Mouse (Mus musculus): ENCODE data around the gene Rp9. TPM values are rescaled to one million over a fixed set of nuclear protein-coding genes. Genes with fewer than 3 reads are reported as not detected.
A peak's percentile ranks its signal among the peaks of the same experiment; 100 is the strongest.

Rp9 gene
- polyA plus RNA-seq, 1 experiment from 2014 or later, result 56.0 TPM

DNA sequence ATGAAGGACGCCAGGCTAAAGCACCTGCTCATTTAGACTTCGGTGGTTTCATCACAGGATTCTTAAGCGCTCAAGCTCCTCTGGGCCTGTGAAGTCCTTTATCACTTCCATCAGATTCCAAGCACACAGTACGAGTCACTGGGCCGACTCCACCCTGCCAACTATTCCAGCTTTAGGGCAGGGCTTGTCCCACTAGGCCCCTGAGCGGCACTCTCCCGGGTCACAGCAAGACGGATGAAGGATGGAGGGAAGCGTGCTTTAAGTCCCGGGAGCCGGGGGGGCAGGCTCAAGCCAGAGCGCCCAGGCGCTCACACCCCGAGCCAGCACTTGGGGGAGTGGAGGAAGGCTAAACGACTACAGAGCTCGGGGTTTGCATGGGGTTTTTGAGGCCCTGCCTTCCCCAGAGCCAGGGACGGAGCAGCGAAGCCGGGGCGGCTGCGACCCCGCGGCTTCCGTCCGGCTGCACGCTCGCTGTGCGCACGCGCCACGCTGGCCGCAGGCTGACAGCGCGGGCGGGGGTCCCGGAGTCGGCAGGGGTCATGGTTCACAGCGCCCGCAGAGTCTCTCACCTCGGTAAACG lies 81.1 kb downstream of the Rp9 start:
- Histone ChIP-seq H3K27me3 (ENCODE audit: control insufficient read depth, insufficient read depth, low read length) (no peaks in the 10 kb centered on the region), H3K4me3 (ENCODE audit: low read depth, low read length) (peak overlapping the region; percentile 80), H3K36me3 (ENCODE audit: control insufficient read depth, insufficient read depth, low read length) (no peaks in the 10 kb centered on the region), H3K9ac (ENCODE audit: low read depth, low read length) (peak overlapping the region; percentile 86), H3K4me2 (replicated peaks; ENCODE audit: low read depth, low read length) (peak overlapping the region; percentile 67), H3K4me1 (replicated peaks; ENCODE audit: control insufficient read depth, insufficient read depth, low read length) (no peaks in the 10 kb centered on the region; the same call in 1 of the 2 replicates), H3K27ac (ENCODE audit: low read depth, low read length) (peak overlapping the region; percentile 86), H3K9me3 (ENCODE audit: control insufficient read depth, low read length) (no peaks in the 10 kb centered on the region)
- ATAC-seq (ENCODE audit: low FRiP score) (peak; percentile 89), DNase-seq (ENCODE audit: low spot score) (peak; percentile 83)
- WGBS, result 1% methylated on average over 41 of the region's 41 CpGs

DNA sequence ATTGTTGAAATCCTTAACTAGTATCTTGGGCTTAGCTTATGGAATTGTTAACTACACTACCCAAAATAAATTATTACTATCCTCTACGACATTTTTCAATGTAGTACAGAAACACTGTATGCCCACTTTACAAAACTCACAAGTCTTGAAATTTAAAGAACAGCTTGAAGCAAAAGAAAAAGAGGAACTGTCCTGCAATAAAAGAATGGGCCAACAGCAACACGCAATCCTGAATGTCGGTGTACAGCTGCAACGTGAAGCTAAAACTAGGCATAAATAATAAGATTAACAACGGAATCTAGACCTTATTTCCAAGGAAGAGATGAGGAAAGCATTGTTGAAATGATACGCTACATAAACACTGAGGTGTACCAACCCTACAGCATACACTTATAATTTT lies 81.6 kb downstream of the Rp9 start:
- DNase-seq (ENCODE audit: low spot score), result no peak
- no peaks in the 10 kb centered on the region for H3K27me3 ChIP-seq (ENCODE audit: control insufficient read depth, insufficient read depth, low read length)
- H3K36me3 ChIP-seq (ENCODE audit: control insufficient read depth, insufficient read depth, low read length), result no peaks in the 10 kb centered on the region
- H3K4me3 ChIP-seq (ENCODE audit: low read depth, low read length), result peak overlapping the region; percentile 80
- no peak for ATAC-seq (ENCODE audit: low FRiP score)
- peak overlapping the region; percentile 67 for H3K4me2 ChIP-seq (replicated peaks; ENCODE audit: low read depth, low read length)
- no peaks in the 10 kb centered on the region; the same call in 1 of the 2 replicates for H3K4me1 ChIP-seq (replicated peaks; ENCODE audit: control insufficient read depth, insufficient read depth, low read length)
- H3K9ac ChIP-seq (ENCODE audit: low read depth, low read length), result peak overlapping the region; percentile 86
- peak overlapping the region; percentile 86; the same call in 1 of the 2 replicates for H3K27ac ChIP-seq (ENCODE audit: low read depth, low read length)
- WGBS, result 30% methylated on average over 6 of the region's 6 CpGs
- H3K9me3 ChIP-seq (ENCODE audit: control insufficient read depth, low read length), result no peaks in the 10 kb centered on the region

DNA sequence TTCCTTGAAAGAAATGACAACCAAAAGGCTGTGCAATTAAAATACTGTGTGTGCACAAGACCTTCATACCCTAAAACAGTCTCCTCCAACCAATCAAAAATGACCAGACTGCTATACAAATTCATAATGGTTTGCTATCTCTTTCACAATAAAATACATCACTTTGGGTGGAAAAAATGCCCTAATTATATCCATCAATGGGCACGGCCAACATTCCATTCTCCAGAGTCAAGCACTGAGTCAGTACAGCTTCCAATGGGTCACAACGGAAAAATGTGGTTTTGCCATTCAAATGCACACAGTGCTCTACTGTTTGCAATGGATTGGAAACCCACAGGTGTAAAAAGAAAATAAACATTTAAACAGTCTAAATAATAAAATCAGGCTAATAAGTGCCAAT lies 83.7 kb downstream of the Rp9 start:
- H3K27me3 ChIP-seq (ENCODE audit: control insufficient read depth, insufficient read depth, low read length), result no peaks in the 10 kb centered on the region
- H3K4me1 ChIP-seq (replicated peaks; ENCODE audit: control insufficient read depth, insufficient read depth, low read length), result no peaks in the 10 kb centered on the region; the same call in 1 of the 2 replicates
- H3K27ac ChIP-seq (ENCODE audit: low read depth, low read length), result no peak overlapping the region
- H3K9me3 ChIP-seq (ENCODE audit: control insufficient read depth, low read length), result no peaks in the 10 kb centered on the region
- no peak overlapping the region for H3K4me3 ChIP-seq (ENCODE audit: low read depth, low read length)
- ATAC-seq (ENCODE audit: low FRiP score) (no peak), DNase-seq (ENCODE audit: low spot score) (no peak)
- no peak overlapping the region for H3K9ac ChIP-seq (ENCODE audit: low read depth, low read length)
- H3K4me2 ChIP-seq (replicated peaks; ENCODE audit: low read depth, low read length), result no peak overlapping the region
- WGBS, result 75% methylated on average over 2 of the region's 2 CpGs
- no peaks in the 10 kb centered on the region for H3K36me3 ChIP-seq (ENCODE audit: control insufficient read depth, insufficient read depth, low read length)

DNA sequence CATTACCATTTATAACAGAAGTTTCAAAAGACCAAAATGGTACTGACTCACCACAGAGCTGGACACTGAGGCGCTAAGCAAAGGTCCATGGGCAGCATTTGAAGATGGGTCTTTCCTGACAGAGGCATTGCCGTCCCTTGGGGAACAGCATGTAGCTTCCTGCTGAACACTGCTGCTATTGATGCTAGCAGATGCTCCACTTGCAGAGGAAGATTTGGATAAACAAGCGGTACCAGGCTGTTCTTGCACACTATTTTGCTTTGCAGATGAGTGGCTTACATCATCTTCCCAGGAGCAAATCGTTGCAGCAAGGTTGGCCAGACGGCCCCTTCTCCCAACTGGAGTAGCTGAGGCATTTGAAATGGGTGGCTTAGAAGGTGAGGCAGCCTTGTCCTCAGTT lies 93.5 kb downstream of the Rp9 start:
- Histone ChIP-seq H3K36me3 (ENCODE audit: control insufficient read depth, insufficient read depth, low read length) (peaks cover 26% of the 10 kb centered on the region), H3K4me3 (ENCODE audit: low read depth, low read length) (no peak overlapping the region), H3K27ac (ENCODE audit: low read depth, low read length) (no peak overlapping the region), H3K4me2 (replicated peaks; ENCODE audit: low read depth, low read length) (no peak overlapping the region), H3K27me3 (ENCODE audit: control insufficient read depth, insufficient read depth, low read length) (no peaks in the 10 kb centered on the region), H3K9ac (ENCODE audit: low read depth, low read length) (no peak overlapping the region), H3K9me3 (ENCODE audit: control insufficient read depth, low read length) (no peaks in the 10 kb centered on the region), H3K4me1 (replicated peaks; ENCODE audit: control insufficient read depth, insufficient read depth, low read length) (no peaks in the 10 kb centered on the region)
- DNase-seq (ENCODE audit: low spot score) (peak; percentile 10), ATAC-seq (ENCODE audit: low FRiP score) (no peak)
- 84% methylated on average over 5 of the region's 5 CpGs for WGBS

DNA sequence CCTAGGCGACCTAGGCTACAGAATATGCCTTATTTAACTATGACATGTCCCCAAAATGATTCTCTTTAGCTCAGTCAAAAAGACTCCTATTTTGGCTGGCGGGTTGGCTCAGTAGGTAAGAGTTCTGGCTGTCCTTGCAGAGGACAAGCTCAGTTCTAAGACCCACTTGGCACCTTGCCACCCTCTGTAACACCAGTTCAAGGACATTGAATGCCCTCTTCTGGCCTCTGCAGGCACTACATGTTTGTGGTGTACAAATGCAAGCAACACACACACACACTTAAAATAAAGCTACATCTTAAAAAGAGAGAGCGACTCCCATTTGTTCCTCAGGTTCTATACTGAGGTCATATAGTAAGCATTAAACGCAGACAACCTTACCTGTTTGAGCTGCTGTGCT lies 96.8 kb downstream of the Rp9 start:
- WGBS, result 98% methylated on average over 4 of the region's 4 CpGs
- DNase-seq (ENCODE audit: low spot score) (peak; percentile 25), ATAC-seq (ENCODE audit: low FRiP score) (no peak)
- Histone ChIP-seq H3K4me2 (replicated peaks; ENCODE audit: low read depth, low read length) (no peak overlapping the region), H3K27ac (ENCODE audit: low read depth, low read length) (no peak overlapping the region), H3K27me3 (ENCODE audit: control insufficient read depth, insufficient read depth, low read length) (no peaks in the 10 kb centered on the region), H3K4me1 (replicated peaks; ENCODE audit: control insufficient read depth, insufficient read depth, low read length) (no peaks in the 10 kb centered on the region), H3K9me3 (ENCODE audit: control insufficient read depth, low read length) (no peaks in the 10 kb centered on the region), H3K4me3 (ENCODE audit: low read depth, low read length) (no peak overlapping the region), H3K9ac (ENCODE audit: low read depth, low read length) (no peak overlapping the region), H3K36me3 (ENCODE audit: control insufficient read depth, insufficient read depth, low read length) (peaks cover 22% of the 10 kb centered on the region)

DNA sequence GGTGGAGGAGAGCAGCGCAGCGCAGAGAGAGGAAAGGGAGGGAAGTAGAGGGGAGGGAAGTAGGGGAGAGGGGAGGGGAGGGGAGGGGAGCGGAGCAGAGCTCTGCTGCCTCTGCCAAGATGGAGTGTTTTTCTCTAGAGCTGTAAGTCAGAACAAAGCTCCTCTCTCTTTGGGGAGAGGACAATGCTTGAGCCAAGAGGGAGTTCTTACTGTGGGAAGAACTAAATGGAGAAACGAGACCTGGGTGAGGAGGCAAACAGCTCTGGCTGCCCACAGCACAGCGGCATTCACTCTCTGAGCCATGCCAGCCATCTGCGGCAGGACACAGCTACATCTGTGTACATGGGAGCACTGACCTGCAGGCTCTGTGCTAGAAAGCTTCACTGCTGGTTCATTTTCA lies 101.5 kb downstream of the Rp9 start:
- no peak for ATAC-seq (ENCODE audit: low FRiP score)
- H3K4me2 ChIP-seq (replicated peaks; ENCODE audit: low read depth, low read length), result no peak overlapping the region
- H3K9me3 ChIP-seq (ENCODE audit: control insufficient read depth, low read length), result no peaks in the 10 kb centered on the region
- no peak overlapping the region for H3K9ac ChIP-seq (ENCODE audit: low read depth, low read length)
- peaks cover 18% of the 10 kb centered on the region for H3K36me3 ChIP-seq (ENCODE audit: control insufficient read depth, insufficient read depth, low read length)
- no peak for DNase-seq (ENCODE audit: low spot score)
- no peaks in the 10 kb centered on the region for H3K27me3 ChIP-seq (ENCODE audit: control insufficient read depth, insufficient read depth, low read length)
- H3K4me1 ChIP-seq (replicated peaks; ENCODE audit: control insufficient read depth, insufficient read depth, low read length), result no peaks in the 10 kb centered on the region
- H3K27ac ChIP-seq (ENCODE audit: low read depth, low read length), result no peak overlapping the region
- 83% methylated on average over 6 of the region's 6 CpGs for WGBS
- H3K4me3 ChIP-seq (ENCODE audit: low read depth, low read length), result no peak overlapping the region

DNA sequence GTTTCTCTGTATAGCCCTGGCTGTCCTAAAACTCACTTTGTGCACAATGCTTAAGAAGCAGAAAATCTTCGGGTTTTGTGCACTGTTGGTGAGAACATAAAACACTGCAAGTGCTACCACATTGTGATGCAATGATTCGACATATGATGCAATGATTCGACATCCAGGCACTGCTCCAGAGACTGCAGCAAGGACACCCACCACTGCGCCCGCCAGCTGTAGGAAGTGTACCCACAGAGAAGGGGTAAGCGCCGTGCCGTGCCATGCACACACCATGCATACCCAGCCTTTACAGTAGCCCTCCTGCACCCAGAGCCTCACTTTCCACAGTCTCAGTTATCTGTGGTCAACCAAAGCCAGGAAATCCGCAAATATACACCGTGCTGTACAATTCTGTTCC lies 102.9 kb downstream of the Rp9 start:
- H3K4me3 ChIP-seq (ENCODE audit: low read depth, low read length), result no peak overlapping the region
- H3K27me3 ChIP-seq (ENCODE audit: control insufficient read depth, insufficient read depth, low read length), result no peaks in the 10 kb centered on the region
- H3K27ac ChIP-seq (ENCODE audit: low read depth, low read length), result no peak overlapping the region
- 97% methylated on average over 10 of the region's 10 CpGs for WGBS
- H3K36me3 ChIP-seq (ENCODE audit: control insufficient read depth, insufficient read depth, low read length), result peaks cover 11% of the 10 kb centered on the region
- H3K4me1 ChIP-seq (replicated peaks; ENCODE audit: control insufficient read depth, insufficient read depth, low read length), result no peaks in the 10 kb centered on the region
- no peak overlapping the region for H3K4me2 ChIP-seq (replicated peaks; ENCODE audit: low read depth, low read length)
- DNase-seq (ENCODE audit: low spot score), result no peak
- ATAC-seq (ENCODE audit: low FRiP score), result no peak
- H3K9ac ChIP-seq (ENCODE audit: low read depth, low read length), result no peak overlapping the region
- no peaks in the 10 kb centered on the region for H3K9me3 ChIP-seq (ENCODE audit: control insufficient read depth, low read length)

DNA sequence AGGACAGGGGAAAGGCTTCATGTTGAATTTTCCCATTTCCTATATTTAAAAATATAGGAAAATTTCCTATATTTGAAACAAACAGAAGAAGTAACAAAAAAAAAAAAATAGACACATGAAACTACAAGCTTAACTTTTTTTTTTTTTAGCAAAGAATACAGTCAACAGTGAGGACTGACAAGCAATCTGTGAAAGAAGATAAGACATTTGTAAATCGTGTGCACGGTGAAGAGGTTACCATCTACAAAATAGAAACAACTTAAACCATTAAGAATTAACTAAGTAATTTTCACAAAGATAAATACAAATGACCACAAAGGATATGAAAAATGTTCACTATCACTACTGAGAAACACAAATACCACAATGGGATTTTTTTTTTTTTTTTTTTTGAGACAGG lies 103.3 kb downstream of the Rp9 start:
- Histone ChIP-seq H3K4me3 (ENCODE audit: low read depth, low read length) (no peak overlapping the region), H3K4me2 (replicated peaks; ENCODE audit: low read depth, low read length) (no peak overlapping the region), H3K36me3 (ENCODE audit: control insufficient read depth, insufficient read depth, low read length) (peaks cover 11% of the 10 kb centered on the region), H3K27me3 (ENCODE audit: control insufficient read depth, insufficient read depth, low read length) (no peaks in the 10 kb centered on the region), H3K4me1 (replicated peaks; ENCODE audit: control insufficient read depth, insufficient read depth, low read length) (no peaks in the 10 kb centered on the region), H3K9me3 (ENCODE audit: control insufficient read depth, low read length) (no peaks in the 10 kb centered on the region), H3K27ac (ENCODE audit: low read depth, low read length) (no peak overlapping the region), H3K9ac (ENCODE audit: low read depth, low read length) (no peak overlapping the region)
- whole genome bisulfite sequencing, result 92% methylated on average over 2 of the region's 2 CpGs
- no peak for ATAC-seq (ENCODE audit: low FRiP score)
- no peak for DNase-seq (ENCODE audit: low spot score)
